Mouse (Mus musculus) E14TG2a.4 (cell line): Measurements from ENCODE around the gene Slc25a42.

Experiments used
- CTCF ChIP-seq: conservative IDR thresholded peaks from 2 replicates; pipeline ENCODE4 v1.5.1; 2014; ENCODE audit warnings: low read length
- POU5F1 ChIP-seq: IDR thresholded peaks from 2 replicates; pipeline ENCODE4 v1.6.1; 2014; ENCODE audit warnings: low read length, borderline replicate concordance

GRCm38 (mm10) chr8:70179082-70179481 is 33.0 kb downstream of the Slc25a42 start:
- 0 out of 2 replicates have a peak, but pooled peaks have one; percentile 15 for TF ChIP-seq CTCF
- TF ChIP-seq POU5F1: no peak
